Mouse (Mus musculus): Measurements from ENCODE around the gene Mbd4.

- TF ChIP-seq CTCF (IDR thresholded peaks at IDR 0.05; ENCODE audit: borderline replicate concordance, insufficient read depth, low read length) (no peak), POLR2A (IDR thresholded peaks at IDR 0.05; ENCODE audit: low read depth, low read length) (no peak)
Observed at GRCm38 (mm10) chr6:115896346-115896745, 43.2 kb upstream of the Mbd4 start.
